Mouse (Mus musculus) frontal cortex, adult (tissue): ENCODE measurements around the gene Casc4.
"Not testable (repeated sequence)": the region's sequence is repeated elsewhere in the genome, so short reads cannot be mapped to it uniquely, and the experiment has no call there.

Source experiments
- ATAC-seq: cut with Nextera tagmentation; 2 replicates; pipeline ENCODE4 v1.9.2; 2017; ENCODE audit warnings: mild to moderate bottlenecking, moderate library complexity, mixed read lengths; ENCODE audit not compliant: low TSS enrichment

Casc4 gene

DNA sequence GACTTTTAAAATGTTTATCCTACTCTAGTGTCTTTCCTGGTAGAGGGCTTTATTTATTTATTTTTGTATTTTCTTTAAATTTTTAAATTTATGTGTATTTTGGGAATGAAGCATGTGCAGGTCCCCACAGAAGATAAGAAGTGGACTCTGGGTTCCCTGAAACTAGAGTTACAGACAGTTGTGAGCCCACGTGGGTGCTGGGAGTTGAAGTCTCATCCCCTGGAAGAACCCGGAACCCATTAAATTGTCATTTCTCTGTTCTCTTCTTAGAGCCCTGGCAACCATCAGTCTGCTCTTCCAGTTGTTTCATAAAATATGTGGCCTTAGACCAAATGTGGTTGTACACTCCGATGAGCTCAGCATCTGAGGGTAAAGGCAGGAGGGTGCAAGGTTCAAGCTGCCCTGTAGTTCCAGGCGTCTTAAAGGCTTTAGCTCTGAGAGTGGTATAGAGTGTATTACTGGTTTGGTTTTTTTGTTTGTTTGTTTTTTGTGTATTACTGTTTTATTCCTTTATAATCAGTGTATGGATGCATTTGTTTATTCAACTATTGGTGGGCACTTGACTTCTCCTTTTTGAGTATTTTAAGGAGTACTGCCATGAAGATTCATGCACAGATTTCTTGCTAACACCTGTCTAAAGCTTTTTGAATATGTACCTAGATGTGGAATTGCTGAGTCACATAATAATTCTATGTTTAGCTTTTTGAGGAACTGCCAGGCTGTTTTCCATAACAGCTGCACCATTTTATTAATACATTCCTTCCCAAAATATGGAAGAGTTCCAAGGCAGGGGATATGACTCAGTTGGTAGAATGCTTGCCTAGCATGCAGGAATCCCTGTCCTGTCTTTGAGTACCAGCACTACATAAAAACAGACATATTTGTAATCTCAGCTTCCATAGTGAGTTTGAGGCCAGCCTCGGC lies 49.5 kb downstream of the Casc4 start:
- ATAC-seq: no peak

DNA sequence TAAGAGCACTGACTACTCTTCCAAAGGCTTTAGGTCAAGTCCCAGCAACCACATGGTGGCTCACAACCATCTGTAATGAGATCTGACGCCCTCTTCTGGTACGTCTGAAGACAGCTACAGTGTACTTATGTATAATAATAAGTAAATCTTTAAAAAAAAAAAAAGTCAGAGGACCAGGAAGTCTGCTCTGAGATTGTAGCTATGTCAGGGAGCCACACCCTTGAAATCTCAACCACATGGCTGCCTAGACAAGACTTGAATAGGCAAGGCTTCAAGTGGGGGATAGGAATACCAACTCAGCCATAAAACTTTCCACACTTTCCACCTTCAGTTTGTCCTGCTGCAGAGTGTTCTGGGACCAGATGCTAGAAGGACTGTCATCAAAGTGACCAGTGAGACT lies 70.9 kb downstream of the Casc4 start:
- ATAC-seq: not testable (repeated sequence)

DNA sequence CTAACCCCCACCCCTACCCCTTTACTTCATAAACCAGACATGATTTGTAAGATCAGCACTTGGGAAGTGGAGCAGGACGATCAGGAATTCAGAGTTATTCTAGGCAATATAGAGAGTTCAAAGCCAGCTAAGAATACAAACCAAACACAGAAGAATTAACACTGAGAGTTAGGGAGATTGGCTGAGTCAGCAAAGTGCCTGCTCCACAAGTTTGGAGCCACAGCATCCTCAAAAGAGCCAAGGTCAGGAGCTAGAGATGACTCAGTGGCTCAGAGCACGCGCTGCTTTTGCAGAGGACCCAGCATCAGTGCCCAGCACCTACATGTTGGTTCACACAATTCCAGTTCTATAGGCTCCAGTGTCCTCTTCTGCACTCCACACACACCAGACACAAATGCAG lies 76.6 kb downstream of the Casc4 start:
- no peak for ATAC-seq

DNA sequence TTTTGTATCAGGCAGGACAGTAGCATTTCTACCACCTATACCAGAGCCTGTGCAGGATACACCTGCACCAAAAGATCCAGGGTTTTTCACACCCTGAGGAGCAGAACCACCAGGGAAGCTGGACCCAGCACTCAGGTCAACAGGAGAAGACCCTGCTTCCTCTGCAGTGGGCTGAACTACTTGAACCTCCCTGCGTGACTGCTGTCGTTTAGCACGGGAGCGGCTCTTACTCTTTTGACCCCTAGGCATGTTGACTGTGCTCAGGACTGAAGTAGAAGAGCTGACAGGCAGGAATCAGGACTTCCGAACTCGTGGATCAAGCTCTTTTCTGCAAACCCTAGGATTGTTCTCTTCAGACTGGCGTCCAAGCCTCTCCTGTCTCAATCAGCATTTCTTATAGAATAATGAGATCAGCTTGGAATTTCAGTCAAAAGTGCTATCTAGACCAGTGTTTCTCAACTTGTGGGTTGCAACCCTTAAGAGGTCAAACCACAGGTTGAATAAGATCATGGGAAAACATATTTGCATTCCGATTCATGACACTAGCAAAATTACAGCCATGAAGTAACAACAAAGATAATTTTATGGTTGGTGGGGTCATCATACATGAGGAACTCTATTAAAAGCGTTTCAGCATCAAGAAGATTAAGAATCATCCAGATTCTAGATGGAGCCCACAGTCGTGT lies 88.3 kb downstream of the Casc4 start:
- ATAC-seq: no peak

DNA sequence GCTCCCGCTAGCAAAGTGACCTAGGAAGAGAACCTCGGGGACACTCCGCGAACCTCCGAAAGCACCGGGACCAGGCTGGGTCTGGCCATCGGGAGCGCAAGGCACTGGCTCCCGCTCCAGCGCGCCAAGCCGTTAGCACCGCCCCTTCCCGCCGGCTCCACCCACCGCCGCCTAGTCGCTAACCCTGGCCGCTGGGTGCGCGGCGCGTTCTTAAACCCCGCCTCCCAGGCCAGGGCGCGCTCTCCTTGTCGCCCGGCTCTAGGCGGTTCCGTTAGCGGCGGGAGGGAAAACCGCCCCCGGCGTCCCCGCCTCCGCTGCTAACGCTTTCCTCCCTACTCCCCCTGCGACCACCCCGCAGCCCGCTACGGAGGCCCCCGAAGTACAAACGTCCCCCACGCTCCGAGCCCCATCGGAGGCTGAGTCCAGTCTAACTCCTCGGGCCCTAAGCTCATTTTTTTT lies 89.0 kb downstream of the Casc4 start, which contains the start of the genes Ctdspl2 and Mageb3:
Gene Ctdspl2, plus strand, starts transcription at position 237 of the 459 bp plus-strand sequence.
Gene Mageb3, minus strand, starts transcription at position 328 of the 459 bp plus-strand sequence.
- ATAC-seq: peak; percentile 93

DNA sequence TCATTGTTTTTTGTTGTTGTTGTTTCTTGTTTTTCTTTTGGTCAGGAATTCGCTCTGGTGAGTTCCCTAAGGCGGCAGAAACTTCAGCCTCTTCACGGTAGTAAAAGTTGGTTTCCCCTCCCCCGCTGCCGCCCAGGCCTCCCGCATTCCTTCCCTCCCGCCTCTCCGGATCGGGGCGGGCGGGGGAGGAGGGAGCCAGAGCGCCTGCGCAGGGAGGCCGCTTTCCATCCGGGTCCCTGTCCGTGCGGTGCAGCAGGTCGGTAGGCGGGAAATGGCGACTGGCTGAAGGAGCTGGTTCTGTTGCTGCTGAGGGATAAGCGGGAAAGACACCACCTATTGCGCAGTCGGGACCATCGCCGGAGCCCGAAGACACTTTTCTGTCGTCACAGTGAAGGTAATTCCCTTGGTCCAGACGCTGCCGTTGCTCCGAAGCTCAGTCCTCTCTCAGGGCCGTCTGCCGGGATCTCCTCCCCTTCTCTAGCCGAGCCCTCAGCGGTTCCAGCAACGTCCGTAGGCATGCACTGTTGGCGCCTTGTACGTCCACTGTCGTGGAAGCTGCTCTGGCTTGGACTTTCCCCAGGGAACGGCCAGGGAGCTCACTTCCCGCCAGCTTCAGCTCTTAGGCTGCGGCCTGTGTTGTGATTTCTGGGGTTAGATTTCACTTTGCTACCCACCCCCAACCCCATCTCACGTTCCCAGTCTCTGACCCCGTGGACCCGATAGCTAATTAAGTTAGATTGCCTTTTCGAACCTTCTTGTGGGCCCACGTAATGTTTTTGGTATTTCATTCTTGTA lies 89.7 kb downstream of the Casc4 start:
- peak; percentile 92 for ATAC-seq

DNA sequence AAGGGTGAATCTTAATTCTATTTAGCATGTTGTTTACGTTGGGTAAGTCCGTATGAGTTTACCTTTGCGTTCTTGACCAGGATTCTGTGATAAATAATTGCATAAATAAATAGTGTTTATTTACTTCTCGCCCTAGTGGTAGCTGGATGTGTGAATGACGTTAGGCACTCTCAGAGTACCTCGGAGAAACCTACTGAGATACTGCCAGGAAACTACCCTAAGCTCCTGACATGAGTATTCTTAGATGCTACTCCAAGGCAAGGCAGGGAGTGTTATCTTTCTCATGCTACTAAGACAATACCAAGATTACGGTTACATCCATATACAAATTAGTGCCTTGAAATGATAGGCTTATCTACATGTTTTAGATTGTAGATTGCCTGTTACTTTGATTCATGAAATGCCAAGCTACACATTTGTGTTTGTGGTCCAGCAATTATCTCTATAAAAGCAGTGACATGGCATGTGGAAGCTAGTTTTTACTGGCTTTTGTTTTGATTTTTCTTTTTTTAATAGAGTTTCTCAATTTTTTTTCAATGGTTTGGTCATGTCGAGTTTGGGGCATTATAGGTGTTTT lies 90.5 kb downstream of the Casc4 start:
- ATAC-seq: no peak
